Mouse (Mus musculus) CH12.LX (cell line): ENCODE results near the gene Pebp1. TPM values are rescaled to one million over a fixed set of nuclear protein-coding genes. Genes with fewer than 3 reads are reported as not detected.
"Not testable (repeated sequence)": the region's sequence is repeated elsewhere in the genome, so short reads cannot be mapped to it uniquely, and the experiment has no call there.

Experiments used
- DNase-seq: peaks from one replicate; pipeline ENCODE4 v3.0.0-alpha.2; 2013; ENCODE audit errors: extremely low read depth
- H3K27ac ChIP-seq: 2 replicates; pipeline ENCODE4 v1.5.1; 2012; ENCODE audit warnings: low read depth, mild to moderate bottlenecking, control low read depth, moderate library complexity; ENCODE audit not compliant: insufficient read depth
- H3K27me3 ChIP-seq: replicated peaks from 2 replicates; pipeline ENCODE3; 2012; ENCODE audit warnings: inconsistent platforms
- H3K36me3 ChIP-seq, 2 experiments: replicated peaks in 1 of 2; 2 replicates each; pipeline versions ENCODE3 to v1.6.1; 2012; ENCODE audit warnings: inconsistent platforms in 1 of 2, low read length in 1 of 2, mild to moderate bottlenecking in 1 of 2, mixed read lengths in 1 of 2, moderate library complexity in 1 of 2; ENCODE audit not compliant: control insufficient read depth in 1 of 2, insufficient read depth in 1 of 2
- H3K4me1 ChIP-seq, 2 experiments: 2 replicates each; pipeline ENCODE4 v1.6.1; 2012; ENCODE audit warnings: inconsistent platforms in 1 of 2, moderate library complexity in 1 of 2; ENCODE audit not compliant: insufficient read depth in 2 of 2, control insufficient read depth in 1 of 2
- H3K4me2 ChIP-seq: 2 replicates; pipeline ENCODE4 v1.6.1; 2012; ENCODE audit warnings: low read depth, mild to moderate bottlenecking, control low read depth; ENCODE audit not compliant: poor library complexity, insufficient read depth, severe bottlenecking
- H3K4me3 ChIP-seq, 3 experiments: fragments of 150-350 bp in 1 of 3; sonication (generic) in 1 of 3; replicated peaks in 1 of 3; 2 replicates each; pipeline versions ENCODE3 to v1.5.1; 2011 to 2012; ENCODE audit warnings: low read depth in 2 of 3, low read length in 2 of 3, mild to moderate bottlenecking in 2 of 3, moderate library complexity in 2 of 3, control low read depth in 1 of 3, improper control_type of control experiment in 1 of 3, inconsistent platforms in 1 of 3, mixed read lengths in 1 of 3; ENCODE audit not compliant: poor library complexity in 1 of 3
- H3K79me2 ChIP-seq: replicated peaks from 2 replicates; pipeline ENCODE4 v1.6.1; 2012; ENCODE audit warnings: mild to moderate bottlenecking, moderate library complexity; ENCODE audit not compliant: control insufficient read depth, poor library complexity, insufficient read depth, severe bottlenecking; ENCODE audit errors: extremely low read depth
- H3K9ac ChIP-seq: 2 replicates; pipeline ENCODE4 v1.6.1; 2012; ENCODE audit warnings: low read depth, mild to moderate bottlenecking, control low read depth, moderate library complexity; ENCODE audit not compliant: insufficient read depth
- H3K9me3 ChIP-seq: replicated peaks from 2 replicates; pipeline ENCODE3; 2012; ENCODE audit warnings: low read length, inconsistent platforms, mixed read lengths
- BHLHE40 ChIP-seq: IDR thresholded peaks from 2 replicates; pipeline ENCODE4 v1.6.1; 2011; ENCODE audit warnings: mild to moderate bottlenecking, low read depth, low read length, improper control_type of control experiment
- CHD2 ChIP-seq: IDR thresholded peaks from 2 replicates; pipeline ENCODE4 v1.6.1; 2011; ENCODE audit warnings: low read length, improper control_type of control experiment
- ELF1 ChIP-seq: IDR thresholded peaks from 2 replicates; pipeline ENCODE4 v1.6.1; 2014; ENCODE audit warnings: low read depth, mild to moderate bottlenecking, inconsistent platforms, low read length, improper control_type of control experiment
- EP300 ChIP-seq: IDR thresholded peaks from 2 replicates; pipeline ENCODE4 v1.6.1; 2011; ENCODE audit warnings: low read length, improper control_type of control experiment
- ETS1 ChIP-seq: conservative IDR thresholded peaks from 2 replicates; pipeline ENCODE4 v1.6.1; 2012; ENCODE audit warnings: low read depth, mild to moderate bottlenecking, inconsistent platforms, low read length, improper control_type of control experiment, moderate library complexity
- JUND ChIP-seq: conservative IDR thresholded peaks from 2 replicates; pipeline ENCODE4 v1.6.1; 2011; ENCODE audit warnings: low read depth, low read length, improper control_type of control experiment
- KAT2A ChIP-seq: IDR thresholded peaks from 2 replicates; pipeline ENCODE4 v1.6.1; 2012; ENCODE audit warnings: low read length, improper control_type of control experiment, inconsistent platforms; ENCODE audit not compliant: insufficient replicate concordance
- MXI1 ChIP-seq: IDR thresholded peaks from 2 replicates; pipeline ENCODE4 v1.6.1; 2011; ENCODE audit warnings: mild to moderate bottlenecking, low read depth, low read length, improper control_type of control experiment
- MYC ChIP-seq: IDR thresholded peaks from 2 replicates; pipeline ENCODE4 v1.6.1; 2011; ENCODE audit warnings: low read depth, mild to moderate bottlenecking, improper control_type of control experiment, low read length
- PAX5 ChIP-seq: IDR thresholded peaks from 2 replicates; pipeline ENCODE4 v1.6.1; 2012; ENCODE audit warnings: low read length, inconsistent platforms, mixed read lengths
- RCOR1 ChIP-seq: conservative IDR thresholded peaks from 2 replicates; pipeline ENCODE4 v1.6.1; 2012; ENCODE audit warnings: low read depth, mild to moderate bottlenecking, inconsistent platforms, low read length, improper control_type of control experiment
- SMC3 ChIP-seq: IDR thresholded peaks from 2 replicates; pipeline ENCODE4 v1.6.1; 2011; ENCODE audit warnings: low read depth, low read length, improper control_type of control experiment
- TCF12 ChIP-seq: IDR thresholded peaks from 2 replicates; pipeline ENCODE4 v1.6.1; 2014; ENCODE audit warnings: low read depth, mild to moderate bottlenecking, inconsistent platforms, low read length, improper control_type of control experiment
- USF1 ChIP-seq: IDR thresholded peaks from 2 replicates; pipeline ENCODE4 v1.6.1; 2014; ENCODE audit warnings: low read depth, mild to moderate bottlenecking, inconsistent platforms, low read length, improper control_type of control experiment
- USF2 ChIP-seq: conservative IDR thresholded peaks from 2 replicates; pipeline ENCODE4 v1.6.1; 2011; ENCODE audit warnings: low read depth, low read length, improper control_type of control experiment
- ZC3H11A ChIP-seq: IDR thresholded peaks from 2 replicates; pipeline ENCODE4 v1.6.1; 2012; ENCODE audit warnings: low read depth, mild to moderate bottlenecking, inconsistent platforms, low read length, improper control_type of control experiment
- ZKSCAN1 ChIP-seq: IDR thresholded peaks from 2 replicates; pipeline ENCODE4 v1.6.1; 2012; ENCODE audit warnings: low read depth, inconsistent platforms, low read length, improper control_type of control experiment, borderline replicate concordance
- ZNF384 ChIP-seq: IDR thresholded peaks from 2 replicates; pipeline ENCODE4 v1.6.1; 2012; ENCODE audit warnings: low read depth, low read length, improper control_type of control experiment, inconsistent platforms
- dilution Hi-C: fragments of 300-500 bp; cut with MboI; formaldehyde crosslinking; loops from 2 replicates; pipeline ENCODE4 v1.14.3; 2020; ENCODE audit warnings: low sequenced_read_pairs; ENCODE audit not compliant: extremely low pct_unique_long_range_greater_than_20kb, extremely low pct_ligation_motif_present
- in situ Hi-C: fragments of 300-500 bp; cut with MboI; formaldehyde crosslinking; loops from 3 replicates; pipeline ENCODE4 v1.14.3; 2019; ENCODE audit warnings: low sequenced_read_pairs, low pct_ligation_motif_present, low pct_unique_long_range_greater_than_20kb, mixed read lengths
- polyA plus RNA-seq: library from polyadenylated mRNA; unstranded; fragments of >175 nt; gene quantifications from 2 replicates; pipeline ENCODE4 v1.2.1, GENCODE M21; 2012; ENCODE audit warnings: low read depth; ENCODE audit not compliant: insufficient read length
- total RNA-seq, 2 experiments: library from RNA; depleted of rRNA; stranded (reverse); fragments of 300-350 nt in 1 of 2; fragments of >200 nt in 1 of 2; gene quantifications; 2 replicates each; pipeline ENCODE4 v1.2.3; 2012 to 2014

Gene Pebp1
- total and polyA plus RNA-seq, 3 experiments, result 393 to 710 (median 585) TPM

GRCm38 (mm10) chr5:117295011-117295410 lies 7.6 kb upstream of the Pebp1 start:
- dilution Hi-C loops, result no loop called here
- no peak for DNase-seq
- TF ChIP-seq SMC3 (no peak), KAT2A (no peak), USF1 (no peak), PAX5 (no peak), ETS1 (no peak), ELF1 (no peak), JUND (no peak), BHLHE40 (no peak), USF2 (no peak), MXI1 (no peak), ZNF384 (no peak), ZC3H11A (no peak), ZKSCAN1 (no peak), MYC (no peak), TCF12 (no peak), EP300 (no peak), CHD2 (no peak), RCOR1 (no peak)
- TF ChIP-seq, all 38 proteins: peak for 0
- H3K9ac ChIP-seq, result no peak overlapping the region
- in situ Hi-C loops, result no loop called here
- H3K9me3 ChIP-seq, result peaks cover 1% of the 10 kb centered on the region
- H3K4me2 ChIP-seq, result no peak overlapping the region
- H3K79me2 ChIP-seq, result no peaks in the 10 kb centered on the region
- no peaks in the 10 kb centered on the region for H3K36me3 ChIP-seq
- H3K27ac ChIP-seq, result no peak overlapping the region
- no peak overlapping the region for H3K4me3 ChIP-seq
- H3K4me1 ChIP-seq, result peaks cover 0 to 3% of the 10 kb centered on the region in 2 experiments; a peak in 1 of 4 replicates
- no peaks in the 10 kb centered on the region for H3K27me3 ChIP-seq

GRCm38 (mm10) chr5:117293776-117294175 lies 6.4 kb upstream of the Pebp1 start:
- H3K4me1 ChIP-seq, H3K9ac ChIP-seq, dilution Hi-C loops, H3K4me2 ChIP-seq, H3K79me2 ChIP-seq, H3K9me3 ChIP-seq, DNase-seq, in situ Hi-C loops, H3K36me3 ChIP-seq, H3K27me3 ChIP-seq, H3K27ac ChIP-seq, H3K4me3 ChIP-seq: not testable (repeated sequence)
